Mouse (Mus musculus) left cerebral cortex, adult 9 months (tissue): Measurements from ENCODE around the gene Ppp1r18.

Experiments
- DNase-seq, 2 experiments: peaks; one replicate each; pipeline ENCODE4 v3.0.0; 2022; ENCODE audit warnings: low spot score in 2 of 2

Gene Ppp1r18

GRCm38 (mm10) chr17:35865481-35866280, at the start of gene Ppp1r18:
TSS of gene Ppp1r18 (plus strand) at chr17:35865593.
- no peak for DNase-seq

DNA sequence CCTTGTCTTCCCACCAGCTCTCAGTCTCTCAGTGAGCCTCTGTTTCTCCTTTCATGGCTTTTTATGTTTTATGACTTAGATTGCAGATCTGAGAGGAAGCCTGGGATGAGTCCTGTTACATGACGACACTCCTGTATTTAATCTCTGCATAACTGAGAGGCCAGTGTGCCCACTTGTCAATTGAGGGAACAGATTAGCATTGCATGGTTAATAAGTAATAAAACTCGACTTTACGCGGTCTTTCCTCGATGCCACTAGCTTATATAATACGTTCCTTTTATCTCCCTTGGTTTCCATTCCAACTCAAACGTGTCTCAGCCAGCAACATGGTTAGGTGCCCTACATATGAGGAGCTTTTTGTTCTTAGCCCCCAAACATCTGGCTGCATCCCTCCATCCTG, 49.6 kb upstream of the Ppp1r18 start:
- DNase-seq: no peak

- no peak for DNase-seq
These were observed 48.7 kb upstream of the Ppp1r18 start for GRCm38 (mm10) chr17:35816686-35817085.

DNA sequence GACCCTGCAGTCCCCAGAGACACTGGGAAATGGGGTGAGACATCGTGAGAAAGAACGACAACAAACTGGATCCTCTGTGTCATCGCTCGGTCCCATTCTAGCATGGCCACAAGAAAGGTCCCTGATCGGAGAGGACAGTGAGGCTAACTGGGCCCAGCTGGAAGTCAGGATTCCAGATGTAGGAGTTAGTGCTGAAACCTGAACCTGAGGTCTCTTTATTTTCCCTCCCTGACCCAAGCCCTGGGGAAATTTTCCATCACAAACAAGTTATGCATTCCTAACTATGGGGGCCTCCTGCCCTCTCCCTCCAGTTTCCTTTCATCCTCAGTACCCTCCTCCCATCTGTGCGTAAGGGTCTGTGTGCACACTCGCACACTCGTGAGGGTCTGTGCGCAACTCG, 48.2 kb upstream of the Ppp1r18 start:
- no peak for DNase-seq

GRCm38 (mm10) chr17:35820111-35820510, 45.3 kb upstream of the Ppp1r18 start:
- DNase-seq: no peak

- DNase-seq: peak in 1 of 2 experiments; percentile 69
These were observed 43.7 kb upstream of the Ppp1r18 start, which contains the start of gene Ier3 for GRCm38 (mm10) chr17:35821439-35822430. TSS of gene Ier3 (plus strand) at chr17:35821684.

GRCm38 (mm10) chr17:35822564-35822963, 42.8 kb upstream of the Ppp1r18 start:
- DNase-seq: no peak

DNA sequence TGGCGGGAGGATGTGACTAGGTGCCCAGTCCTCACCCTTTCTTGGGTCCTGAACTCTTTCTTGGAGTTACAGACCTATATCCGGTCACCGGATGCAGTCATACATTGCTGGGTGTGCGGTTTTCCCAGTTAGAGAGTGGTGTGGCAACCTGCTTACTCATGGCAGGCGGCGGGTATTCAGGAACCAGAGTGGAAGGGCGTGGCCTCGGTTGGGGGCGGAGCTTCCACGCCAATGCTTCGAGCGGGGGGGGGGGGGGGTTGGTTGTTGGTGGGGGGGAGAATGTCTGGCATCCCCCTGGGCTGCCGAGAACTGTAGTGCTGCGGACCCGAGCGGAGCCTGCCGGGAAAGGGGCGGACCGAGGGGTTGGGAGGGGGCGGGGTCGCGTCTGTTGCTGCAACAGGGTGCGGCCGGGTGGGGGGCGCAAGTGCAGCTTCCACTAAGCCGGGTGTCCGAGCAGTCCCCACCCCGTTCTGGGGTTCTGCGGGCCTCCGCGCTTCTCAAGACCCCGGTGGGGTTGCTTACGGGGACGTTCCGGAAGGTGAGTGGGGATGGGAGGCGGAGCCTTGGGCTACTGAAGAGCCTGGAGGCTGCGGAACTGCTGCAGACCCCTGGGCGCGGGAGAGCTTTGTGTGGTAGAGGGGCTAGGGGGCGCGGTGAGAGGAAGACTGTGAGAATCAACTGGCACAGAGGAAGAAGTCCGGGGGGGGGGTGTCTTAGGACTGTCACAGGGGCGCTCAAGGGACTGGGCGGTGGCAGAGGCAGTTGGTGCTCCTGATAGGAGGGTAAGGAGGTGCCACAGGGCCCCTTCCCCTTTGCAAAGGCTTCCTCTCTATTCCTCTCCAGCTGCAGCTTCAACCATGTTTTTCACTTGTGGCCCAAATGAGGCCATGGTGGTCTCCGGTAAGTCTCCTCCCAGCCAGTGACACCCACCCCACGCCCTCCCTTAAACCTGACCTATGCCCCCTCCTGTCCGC, 42.1 kb upstream of the Ppp1r18 start, which contains the start of gene Flot1:
Flot1 (plus strand) TSS at position 267 of the 974 bp plus-strand sequence.
- peak in 1 of 2 experiments; percentile 84 for DNase-seq

GRCm38 (mm10) chr17:35824402-35824801, 41.0 kb upstream of the Ppp1r18 start:
- no peak for DNase-seq

GRCm38 (mm10) chr17:35825109-35825850, 40.1 kb upstream of the Ppp1r18 start:
- DNase-seq: no peak

- DNase-seq: peak in 1 of 2 experiments; percentile 84
These were observed 35.7 kb upstream of the Ppp1r18 start for GRCm38 (mm10) chr17:35829737-35830136.

DNA sequence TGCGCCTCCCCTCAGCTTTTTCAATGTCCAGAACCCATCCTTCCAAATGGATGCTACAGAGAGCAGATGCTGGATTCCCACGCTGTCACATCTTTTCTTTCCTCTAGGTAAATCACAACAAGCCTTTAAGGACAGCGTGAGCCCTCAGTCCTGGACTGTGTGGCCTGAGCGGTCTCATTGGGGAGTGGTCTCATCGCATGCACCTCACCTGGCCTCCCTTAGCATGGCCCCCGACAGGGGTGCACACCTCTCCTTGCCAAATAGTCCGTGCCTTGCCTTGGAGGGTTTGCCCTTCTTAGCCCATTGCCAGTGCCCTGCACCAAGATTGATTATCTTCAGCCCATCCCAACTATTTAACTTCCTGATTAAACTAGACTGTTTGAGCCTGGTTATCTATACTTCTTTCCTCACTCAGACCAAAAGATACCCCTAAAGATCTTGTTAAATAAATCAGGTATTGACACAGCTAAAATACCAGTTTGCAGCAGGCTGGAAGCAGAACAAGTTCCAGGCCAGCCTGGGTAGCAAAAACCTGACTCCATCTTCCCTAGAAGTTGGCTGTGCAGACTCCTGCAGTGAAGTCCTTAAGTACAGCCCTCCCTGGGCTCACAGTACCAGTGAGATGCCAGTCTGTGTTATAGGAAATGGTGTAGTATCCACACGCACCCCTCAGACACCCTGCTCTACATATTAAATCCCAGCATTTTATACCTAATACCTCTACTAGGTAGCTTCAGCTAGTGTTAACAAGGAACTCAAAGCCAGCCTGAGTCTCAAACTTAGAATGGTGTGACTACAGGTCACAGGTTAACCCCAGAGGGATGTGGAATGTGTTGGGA, 32.8 kb upstream of the Ppp1r18 start:
- no peak for DNase-seq

- no peak for DNase-seq
These were observed 32.1 kb upstream of the Ppp1r18 start for GRCm38 (mm10) chr17:35833239-35833751.

DNA sequence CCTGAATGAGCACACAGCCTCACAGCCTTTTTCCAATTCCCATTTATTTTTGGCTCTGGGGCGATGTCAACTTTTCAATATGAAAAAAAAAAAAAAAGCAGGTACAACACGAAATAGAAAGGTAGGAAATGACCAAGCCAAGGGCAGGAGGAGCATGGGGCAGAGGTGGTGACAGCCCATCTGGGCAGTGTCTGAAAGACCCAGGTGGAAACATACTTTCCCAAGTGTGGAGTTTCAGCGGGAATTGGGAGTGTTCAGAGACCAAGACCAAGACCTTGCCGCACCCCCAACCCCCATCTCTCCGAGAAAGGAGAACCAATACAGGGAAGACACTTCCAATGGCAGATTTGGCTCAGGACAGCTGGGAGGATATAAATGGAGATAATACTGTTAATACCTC, 31.5 kb upstream of the Ppp1r18 start:
- DNase-seq: no peak

- DNase-seq: peak in 1 of 2 experiments; percentile 48
These were observed 30.5 kb upstream of the Ppp1r18 start for GRCm38 (mm10) chr17:35834696-35835422.

DNA sequence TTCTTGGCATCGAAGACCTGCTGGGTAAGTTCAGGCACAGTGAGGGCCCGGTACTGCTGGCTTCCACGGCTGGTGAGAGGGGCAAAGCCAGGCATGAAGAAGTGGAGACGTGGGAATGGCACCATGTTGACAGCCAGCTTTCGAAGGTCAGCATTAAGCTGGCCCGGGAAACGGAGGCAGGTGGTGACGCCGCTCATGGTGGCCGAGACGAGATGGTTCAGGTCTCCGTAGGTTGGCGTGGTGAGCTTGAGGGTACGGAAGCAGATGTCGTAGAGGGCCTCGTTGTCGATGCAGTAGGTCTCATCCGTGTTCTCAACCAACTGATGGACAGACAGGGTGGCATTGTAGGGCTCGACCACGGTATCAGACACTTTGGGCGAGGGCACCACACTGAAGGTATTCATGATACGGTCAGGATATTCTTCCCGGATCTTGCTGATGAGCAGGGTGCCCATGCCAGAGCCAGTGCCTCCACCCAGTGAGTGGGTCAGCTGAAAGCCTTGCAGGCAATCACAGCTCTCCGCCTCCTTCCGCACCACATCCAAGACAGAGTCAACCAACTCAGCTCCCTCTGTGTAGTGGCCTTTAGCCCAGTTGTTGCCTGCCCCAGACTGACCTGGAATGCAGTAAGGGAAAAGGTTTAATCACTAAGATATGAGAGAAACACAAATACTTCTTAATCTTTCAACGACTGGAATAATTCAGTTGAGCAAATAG, 29.8 kb upstream of the Ppp1r18 start:
- DNase-seq: peak in 1 of 2 experiments; percentile 29

GRCm38 (mm10) chr17:35836178-35836965, 29.0 kb upstream of the Ppp1r18 start:
- peak in 1 of 2 experiments; percentile 95 for DNase-seq
